Mouse (Mus musculus): ENCODE measurements around the gene Fto.

DNA sequence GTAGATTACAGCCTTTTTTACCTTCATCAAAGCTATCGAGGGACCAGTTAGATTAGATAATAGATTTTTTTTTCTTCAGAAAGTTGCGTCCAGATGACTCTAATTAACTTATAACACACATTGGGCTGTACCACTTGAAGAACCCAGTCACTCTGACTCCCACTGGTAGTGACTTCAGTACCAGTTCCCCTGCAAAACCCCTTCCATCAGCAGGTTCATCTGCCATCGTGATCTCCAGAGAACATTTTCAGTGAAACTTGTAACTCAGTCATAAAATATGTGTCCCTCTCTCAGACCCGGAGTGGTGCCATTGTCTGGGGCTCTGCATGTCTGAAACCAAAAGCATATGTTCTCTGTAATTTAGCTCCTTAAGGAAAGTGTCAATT lies 211.5 kb downstream of the Fto start:
- TF ChIP-seq GATA1 (IDR thresholded peaks at IDR 0.05; ENCODE audit: borderline replicate concordance, low read length) (no peak), CTCF (IDR thresholded peaks at IDR 0.05; ENCODE audit: low read depth, low read length) (no peak), TAL1 (conservative IDR thresholded peaks at IDR 0.05; ENCODE audit: low read depth, low read length) (no peak), POLR2AphosphoS5 (IDR thresholded peaks at IDR 0.05; ENCODE audit: insufficient replicate concordance, low read depth, low read length) (no peak), GATA2 (IDR thresholded peaks at IDR 0.05; ENCODE audit: borderline replicate concordance, low read depth, low read length) (no peak)

All from G1E (cell line).